Mouse (Mus musculus) heart, postnatal 14 days (tissue): Measurements from ENCODE around the gene BC029722. TPM values are rescaled to one million over a fixed set of nuclear protein-coding genes. Genes with fewer than 3 reads are reported as not detected.

Experiments used
- DNase-seq, 2 experiments: peaks; one replicate each; pipeline ENCODE4 v3.0.0; 2021 to 2022
- intact Hi-C: fragments of 180-260 bp; cut with DNase I; formaldehyde crosslinking; loops from one replicate; pipeline ENCODE4 v1.15.1; 2025
- total RNA-seq, 2 experiments: library from RNA; stranded (reverse); gene quantifications; 2 replicates each; pipeline ENCODE4 v1.2.3; 2021

The BC029722 gene
- total RNA-seq, 2 experiments from 2014 or later, result 19.1 to 19.3 TPM

DNA sequence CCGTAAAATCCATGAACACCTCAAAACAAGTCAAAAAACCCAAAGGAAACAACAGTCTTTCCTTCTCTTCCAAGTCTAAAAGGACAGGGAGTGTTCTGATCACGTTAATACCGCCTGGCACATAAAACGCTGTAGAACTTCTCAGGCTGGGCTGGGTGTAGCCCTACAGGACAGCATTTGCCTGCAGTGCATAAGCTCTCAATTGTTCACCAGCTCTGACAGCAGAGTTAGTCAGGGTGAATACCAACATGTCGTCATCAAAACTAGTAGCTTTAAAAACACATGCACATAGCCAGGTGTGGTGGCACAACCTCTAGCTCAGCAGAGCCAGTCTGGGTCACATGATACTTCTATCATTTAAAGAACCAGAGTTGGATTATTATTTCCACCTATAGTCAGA, 1.6 kb upstream of the BC029722 start:
- no peak for DNase-seq
- intact Hi-C loops, result no loop called here

DNA sequence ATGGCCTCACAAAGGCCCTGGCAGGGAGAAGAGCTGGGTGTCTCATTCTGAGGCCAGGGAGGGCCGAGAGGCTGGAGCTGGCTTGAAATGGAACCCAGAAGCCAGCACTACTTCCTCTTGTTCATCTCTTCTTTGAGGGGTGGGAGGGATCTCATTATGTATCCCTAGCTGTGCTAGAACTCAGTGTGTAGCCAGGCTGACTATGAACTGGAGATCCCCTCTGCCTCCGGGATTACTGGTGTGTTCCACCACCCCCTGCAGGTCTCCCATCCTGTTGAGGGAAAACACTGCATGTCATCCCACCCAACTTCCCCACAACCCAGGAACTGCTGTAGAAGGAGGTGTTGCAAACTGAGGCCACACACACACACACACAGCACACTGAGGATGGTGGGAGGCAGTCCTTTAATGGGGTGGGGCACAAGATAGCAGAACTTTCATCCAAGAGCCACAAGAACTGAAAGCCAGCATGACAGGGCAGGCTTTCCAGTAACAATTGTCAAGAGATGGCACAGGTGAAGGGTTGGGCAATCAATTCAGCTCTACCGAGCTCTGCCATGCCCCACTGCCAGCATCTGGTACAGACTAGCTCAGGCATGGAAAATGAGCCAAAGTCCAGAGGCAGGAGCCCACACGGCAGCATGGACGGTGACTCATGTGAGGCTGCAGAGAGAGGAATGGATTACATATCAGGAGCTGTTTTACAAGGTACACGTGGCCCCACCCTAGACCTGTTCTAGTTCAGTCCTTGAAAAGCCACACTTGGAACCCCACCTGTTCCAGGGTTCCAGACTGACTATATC, 424 bp upstream of the BC029722 start:
- intact Hi-C loops, result no loop called here

DNA sequence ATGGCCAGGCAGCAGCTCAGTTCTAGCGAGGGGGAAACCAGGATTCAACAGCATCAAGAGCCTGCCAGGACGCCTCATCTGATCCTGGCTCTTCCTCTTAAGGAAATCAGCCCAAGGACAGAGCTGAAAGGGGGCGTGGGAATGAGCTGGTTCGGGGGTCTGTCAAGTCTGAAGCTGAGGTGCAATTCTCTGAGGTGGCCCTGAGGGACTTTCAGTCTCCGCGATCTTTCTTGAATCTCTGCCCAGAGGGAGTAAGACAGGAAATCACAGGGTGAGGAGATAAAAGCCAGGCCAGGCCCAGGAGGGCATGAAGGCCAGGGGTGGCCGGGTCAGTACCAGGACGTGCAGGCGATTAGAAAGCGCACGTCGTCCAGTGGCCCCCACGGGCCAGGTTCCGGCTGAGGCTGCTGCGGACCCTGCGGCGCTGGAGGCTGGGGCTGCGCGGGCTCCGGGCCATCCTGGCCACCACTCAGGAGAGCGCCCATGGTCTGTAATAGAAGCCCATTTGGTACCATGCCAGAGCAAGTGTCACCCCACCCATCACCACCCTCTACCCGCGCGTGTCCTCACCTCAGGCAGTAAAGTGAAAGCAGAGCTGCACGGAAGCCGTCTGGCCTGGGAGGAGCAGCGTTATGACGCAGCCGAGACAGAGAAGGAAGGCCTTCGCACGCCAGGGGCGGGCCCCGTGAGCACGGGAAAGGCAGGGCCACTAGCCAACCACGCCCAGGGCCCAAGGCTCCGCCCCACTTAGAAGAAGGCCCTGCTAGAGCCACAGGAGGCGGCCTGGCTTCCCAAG, 432 bp downstream of the BC029722 start:
- intact Hi-C loops, result no loop called here
- peak; percentile 94 to 97 for DNase-seq

More for the DNA sequence above, 424 bp upstream of the BC029722 start:
- no peak for DNase-seq

DNA sequence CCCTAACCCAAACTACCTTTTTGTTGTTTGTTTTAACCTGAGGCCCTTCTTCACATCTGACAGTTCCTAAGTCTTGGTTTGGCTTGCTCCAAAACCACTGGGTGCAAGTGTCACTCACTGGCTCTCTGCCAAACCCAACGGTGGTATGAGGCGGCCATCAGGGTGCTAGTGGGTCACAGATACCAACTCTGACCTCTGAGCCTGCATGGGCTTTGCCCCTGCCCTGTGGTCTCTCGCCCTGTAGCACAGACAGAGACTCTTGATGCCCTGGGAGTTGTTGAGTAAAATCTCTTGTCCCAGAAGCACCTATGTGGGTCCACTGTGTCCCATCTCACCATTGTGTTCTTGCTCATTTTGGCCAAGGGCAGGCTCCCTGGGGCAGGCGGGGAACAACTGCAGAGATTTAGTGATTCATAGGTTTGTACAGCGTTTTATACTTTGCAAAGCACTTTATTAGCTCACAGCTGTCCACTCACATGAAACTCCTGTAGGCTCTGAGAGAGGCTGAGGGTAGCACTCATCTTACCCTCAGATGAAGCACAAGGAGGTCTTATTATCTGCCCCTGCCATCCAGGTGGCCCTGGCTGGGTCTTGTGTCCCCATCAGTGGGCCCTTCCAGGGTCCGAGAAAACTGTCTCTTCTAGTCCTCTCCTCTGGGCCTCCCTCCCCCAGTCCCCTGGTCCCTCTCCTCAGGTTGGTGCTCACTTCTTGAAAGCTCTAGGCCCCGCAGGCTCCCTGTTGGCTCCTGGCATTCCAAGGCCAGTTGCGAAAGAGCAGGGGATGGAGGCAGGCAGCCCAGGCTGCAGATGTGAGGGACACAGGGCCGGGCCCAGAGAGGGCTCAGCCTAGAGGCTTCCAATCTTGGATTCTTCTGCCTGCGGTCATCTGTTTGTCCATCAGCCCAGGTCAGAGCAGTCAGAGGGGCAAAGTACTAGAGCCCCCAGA, 1.7 kb downstream of the BC029722 start:
- DNase-seq, result peak; percentile 29 to 40
- intact Hi-C loops, result no loop called here

DNA sequence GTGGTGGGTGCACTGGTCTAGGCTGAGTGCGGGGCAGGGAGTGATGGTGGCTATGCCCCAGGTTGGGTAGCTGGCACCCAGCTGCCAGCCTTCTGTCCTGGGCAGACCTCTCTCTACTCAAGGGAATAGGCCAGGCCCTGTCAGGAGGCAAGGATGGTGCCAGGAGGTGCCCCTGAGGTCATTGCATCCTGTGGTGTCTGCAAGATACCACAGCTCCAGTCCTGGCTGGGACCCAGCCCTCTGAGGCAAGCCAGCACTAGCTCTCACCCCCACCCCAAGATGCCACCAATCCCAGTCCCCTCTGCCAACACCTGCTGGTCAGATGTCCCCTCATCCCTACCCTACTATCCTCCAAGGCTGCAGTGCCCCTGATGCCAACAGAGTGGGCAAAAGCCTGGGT, 3.0 kb downstream of the BC029722 start:
- intact Hi-C loops, result no loop called here
- no peak for DNase-seq

DNA sequence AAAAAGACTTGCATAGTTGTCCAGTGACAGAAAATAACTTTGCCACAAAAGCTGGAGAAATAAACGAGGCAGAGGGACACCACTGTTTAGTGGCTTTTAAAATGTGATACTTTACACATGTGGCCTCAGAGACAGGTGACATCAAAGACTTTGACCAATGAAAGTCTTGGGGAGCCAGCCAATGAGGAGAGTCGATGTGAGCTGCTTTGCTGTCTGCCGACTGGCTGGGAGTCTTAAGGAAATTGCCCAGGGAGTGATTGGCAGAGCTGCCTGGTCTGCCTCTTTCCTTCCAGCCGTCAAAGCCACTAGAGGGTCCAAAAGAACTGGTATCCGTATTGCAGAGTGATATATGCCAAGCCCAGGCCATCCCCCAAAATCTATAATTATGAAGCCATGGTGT, 4.4 kb downstream of the BC029722 start:
- intact Hi-C loops, result loop anchor here (5.0 kb wide), 1 partner anchor 118 kb away; no protein-coding TSS in a partner anchor

DNA sequence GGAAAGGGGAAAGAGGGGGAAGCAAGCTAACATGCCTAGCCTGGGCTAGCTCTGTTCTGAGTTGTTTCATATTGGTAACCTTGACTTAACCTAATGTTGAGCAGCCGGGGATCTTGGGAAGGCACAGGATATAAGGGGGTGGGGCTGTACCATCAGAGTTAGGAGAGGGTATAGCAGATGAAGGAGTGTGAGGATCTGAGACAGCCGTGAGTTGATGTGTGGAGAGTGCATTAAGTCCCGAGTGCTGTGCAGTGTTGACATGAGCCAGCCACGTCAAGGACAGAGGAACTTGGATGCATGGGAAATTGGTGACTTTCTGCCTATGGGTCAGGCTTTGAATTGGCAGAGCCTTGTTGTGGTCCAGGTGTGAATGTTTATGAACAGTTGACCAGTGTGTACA, 6.6 kb downstream of the BC029722 start:
- intact Hi-C loops, result loop anchor here (5.0 kb wide), 1 partner anchor 115 kb away; no protein-coding TSS in a partner anchor
- DNase-seq, result no peak

More for the DNA sequence above, 4.4 kb downstream of the BC029722 start:
- DNase-seq, result no peak

DNA sequence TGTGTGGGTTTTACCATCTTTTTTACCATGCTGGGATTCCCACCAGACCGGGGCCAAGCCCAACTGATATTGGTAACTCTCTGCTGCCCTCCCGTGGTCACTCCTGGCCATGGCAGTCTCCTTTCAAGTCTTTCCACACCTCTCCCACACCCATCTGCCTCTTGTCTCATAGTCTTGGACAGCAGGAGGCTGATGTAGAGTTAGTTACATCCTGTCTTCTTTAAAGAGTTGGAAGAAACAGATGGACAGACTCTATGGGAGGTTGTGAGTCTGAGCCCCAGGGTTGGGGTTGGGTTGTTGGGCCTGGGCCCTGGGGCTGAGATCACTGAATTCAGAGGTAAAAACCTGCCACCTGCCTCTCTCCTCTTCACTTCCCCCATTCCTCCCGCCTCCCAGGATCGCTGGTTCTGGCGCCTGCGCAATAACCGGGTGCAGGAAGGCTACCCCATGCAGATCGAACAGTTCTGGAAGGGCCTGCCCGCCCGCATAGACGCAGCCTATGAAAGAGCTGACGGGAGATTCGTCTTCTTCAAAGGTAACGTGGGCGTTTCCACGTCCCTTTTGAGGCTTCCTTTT, 7.3 kb downstream of the BC029722 start:
- peak; percentile 77 to 80 for DNase-seq
- intact Hi-C loops, result loop anchor here (5.0 kb wide), 1 partner anchor 115 kb away; no protein-coding TSS in a partner anchor

DNA sequence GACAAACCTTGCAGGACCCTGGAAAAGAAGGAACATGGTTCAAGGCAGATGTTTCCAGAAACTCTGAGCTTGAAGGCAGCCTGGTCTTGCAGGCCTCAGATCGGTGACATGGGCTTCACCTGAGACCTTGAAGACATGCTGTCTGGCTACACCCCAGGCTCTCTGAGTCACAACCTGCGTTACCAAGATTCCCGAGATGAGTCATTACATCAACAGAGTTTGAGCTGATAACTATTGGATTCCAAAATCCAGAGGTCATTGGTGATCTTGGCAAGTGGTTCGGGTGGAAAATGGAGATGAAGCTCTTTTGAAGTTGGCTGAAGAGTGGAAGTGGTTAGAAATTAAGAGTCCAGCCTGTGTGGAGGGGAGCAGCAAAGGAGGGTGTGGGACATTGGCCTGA, 9.6 kb downstream of the BC029722 start:
- DNase-seq, result no peak
- intact Hi-C loops, result loop anchor here (5.0 kb wide), 1 partner anchor 112 kb away; no protein-coding TSS in a partner anchor

DNA sequence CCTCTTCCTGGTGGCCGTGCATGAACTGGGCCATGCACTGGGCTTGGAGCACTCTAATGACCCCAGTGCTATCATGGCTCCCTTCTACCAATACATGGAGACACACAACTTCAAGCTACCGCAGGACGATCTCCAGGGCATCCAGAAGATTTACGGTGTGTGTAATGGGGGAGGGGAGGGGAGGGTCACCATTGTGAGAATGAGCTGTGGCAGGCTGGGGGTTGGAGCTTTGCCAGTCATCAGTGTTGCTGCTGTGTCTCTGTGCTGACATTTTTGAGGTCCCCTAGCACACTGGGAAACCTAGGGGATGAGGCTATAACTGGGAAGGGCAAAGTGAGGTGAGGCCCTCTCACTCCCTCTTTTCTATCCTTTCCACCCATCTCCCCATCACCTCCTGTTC, 11.8 kb downstream of the BC029722 start:
- intact Hi-C loops, result no loop called here
- no peak for DNase-seq

DNA sequence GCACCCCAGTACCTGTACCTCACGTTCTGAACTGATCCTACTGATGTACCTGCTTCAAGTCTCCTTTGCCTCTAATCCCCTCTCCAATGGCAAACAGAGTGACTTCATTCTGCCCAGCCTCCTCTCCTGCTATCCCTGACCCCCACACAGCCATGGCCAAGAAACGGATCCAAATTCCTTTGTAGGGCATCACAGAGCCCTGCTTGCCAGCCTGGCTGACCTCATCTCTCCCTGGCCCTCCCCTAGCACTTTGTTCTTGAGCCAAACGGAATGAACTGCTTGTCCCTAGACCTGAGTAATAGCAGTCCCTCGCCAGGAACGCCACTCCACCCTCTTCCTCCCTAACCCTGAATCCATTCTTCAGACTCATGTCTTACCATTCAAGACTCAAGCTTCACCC, 12.7 kb downstream of the BC029722 start:
- DNase-seq, result peak; percentile 28 to 51
- intact Hi-C loops, result no loop called here

DNA sequence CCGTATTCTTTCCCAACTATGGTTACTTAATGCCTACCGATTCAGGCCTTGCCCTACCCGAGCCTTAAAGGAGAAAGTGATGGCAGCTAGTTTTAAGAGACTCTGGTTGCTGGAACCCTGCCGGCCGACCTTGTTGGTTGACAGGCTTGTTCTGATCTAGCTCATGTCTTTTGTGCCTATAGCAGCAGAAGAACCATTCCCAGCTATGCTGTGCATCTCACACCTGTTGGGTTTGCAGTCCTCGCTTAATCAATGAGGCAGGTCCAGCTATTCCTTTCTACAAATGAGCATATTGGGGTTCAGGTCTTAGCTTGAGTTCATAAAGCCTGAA, 13.3 kb downstream of the BC029722 start:
- intact Hi-C loops, result no loop called here

DNA sequence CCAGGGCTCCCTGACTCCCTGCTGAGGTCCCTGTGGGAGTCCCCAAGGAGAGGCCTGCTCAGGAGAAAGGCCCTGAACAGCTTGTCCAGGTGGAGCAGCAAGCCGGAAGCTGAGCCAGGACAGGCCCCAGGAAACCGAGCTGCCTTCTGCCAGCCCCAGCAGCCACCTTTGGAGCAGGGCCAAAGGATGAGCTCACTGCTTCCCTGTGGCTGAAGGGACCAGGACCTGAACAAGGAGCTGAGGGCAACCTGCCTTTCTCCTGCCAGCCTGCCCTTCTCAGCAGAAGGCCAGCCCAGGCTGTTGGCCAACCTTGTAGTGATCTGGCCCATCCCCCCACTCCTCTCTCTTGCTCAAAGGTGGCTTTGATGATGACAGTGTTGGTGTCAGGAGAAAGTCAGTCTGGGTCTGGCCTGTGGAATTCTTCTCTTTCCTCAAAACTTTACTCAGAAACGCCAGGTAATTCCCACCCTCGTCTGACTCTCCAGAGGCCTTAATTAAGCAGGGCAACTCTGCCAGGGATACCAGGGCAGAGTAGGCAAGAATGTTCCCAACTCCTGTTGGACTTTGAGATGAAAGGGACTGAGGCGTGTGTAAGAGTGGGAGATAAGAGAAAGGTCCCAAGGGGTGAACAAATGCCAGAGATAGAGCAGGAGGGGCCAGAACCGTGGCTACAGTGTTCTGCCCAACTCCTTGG, 13.8 kb downstream of the BC029722 start:
- intact Hi-C loops, result no loop called here
- DNase-seq, result peak; percentile 34 to 56

More for the DNA sequence above, 13.3 kb downstream of the BC029722 start:
- DNase-seq, result no peak

DNA sequence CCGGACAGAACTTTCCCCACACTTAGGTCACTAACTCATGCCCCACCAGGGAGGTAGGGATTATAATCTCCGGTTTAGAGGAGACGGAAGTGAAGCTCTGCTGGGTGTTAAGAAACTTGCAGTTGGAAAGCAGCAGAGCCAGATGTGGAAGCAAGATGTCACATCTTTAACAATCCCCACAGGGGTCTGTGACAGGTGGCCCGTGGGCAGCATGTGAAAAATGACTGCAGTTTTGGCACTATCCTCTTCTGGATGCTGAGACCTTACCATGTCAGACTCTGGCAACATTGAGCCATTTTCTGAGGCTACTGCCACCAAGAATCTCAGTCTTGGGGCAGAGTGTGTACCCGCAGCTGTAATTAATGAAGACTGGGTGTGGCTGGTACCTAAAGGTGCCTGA, 15.2 kb downstream of the BC029722 start:
- intact Hi-C loops, result no loop called here
- DNase-seq, result no peak

DNA sequence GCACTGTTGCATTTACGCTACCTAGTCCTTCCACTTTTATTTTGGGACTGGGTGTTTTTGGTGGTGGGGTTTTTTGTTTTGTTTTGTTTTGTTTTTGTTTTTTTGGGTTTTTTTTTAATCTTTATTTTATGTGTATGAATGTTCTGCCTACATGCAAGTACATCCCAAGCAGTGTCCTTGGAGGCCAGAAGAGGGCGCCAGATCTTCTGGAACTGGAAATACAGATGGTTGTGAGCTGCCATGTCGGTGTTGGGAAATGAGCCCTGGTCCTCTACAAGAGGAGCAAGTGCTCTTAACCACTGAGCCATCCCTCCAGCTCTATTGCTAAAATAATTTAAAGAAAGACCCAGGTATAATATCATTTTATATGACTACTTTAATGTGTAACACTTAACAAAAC, 16.5 kb downstream of the BC029722 start:
- no peak for DNase-seq
- intact Hi-C loops, result no loop called here

DNA sequence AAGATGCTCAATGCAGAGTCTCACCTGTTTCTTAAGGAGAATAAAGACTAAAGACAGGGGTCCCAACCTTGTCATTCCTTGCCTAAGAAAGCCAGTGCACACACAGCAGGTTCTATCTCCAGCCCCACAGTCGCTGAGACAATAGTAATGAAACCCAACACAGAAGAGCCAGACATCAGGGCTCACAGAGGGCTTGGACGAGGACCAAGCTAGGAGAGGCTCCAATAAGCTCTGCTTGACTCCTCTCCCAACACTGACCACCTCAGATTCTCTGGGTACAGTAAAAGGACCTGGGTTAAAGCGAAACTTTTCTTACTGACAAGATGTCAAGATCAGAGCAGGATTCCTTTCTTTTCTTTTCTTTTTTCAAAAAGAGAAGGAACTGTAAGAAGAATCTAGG, 20.6 kb downstream of the BC029722 start:
- no peak for DNase-seq
- intact Hi-C loops, result no loop called here

DNA sequence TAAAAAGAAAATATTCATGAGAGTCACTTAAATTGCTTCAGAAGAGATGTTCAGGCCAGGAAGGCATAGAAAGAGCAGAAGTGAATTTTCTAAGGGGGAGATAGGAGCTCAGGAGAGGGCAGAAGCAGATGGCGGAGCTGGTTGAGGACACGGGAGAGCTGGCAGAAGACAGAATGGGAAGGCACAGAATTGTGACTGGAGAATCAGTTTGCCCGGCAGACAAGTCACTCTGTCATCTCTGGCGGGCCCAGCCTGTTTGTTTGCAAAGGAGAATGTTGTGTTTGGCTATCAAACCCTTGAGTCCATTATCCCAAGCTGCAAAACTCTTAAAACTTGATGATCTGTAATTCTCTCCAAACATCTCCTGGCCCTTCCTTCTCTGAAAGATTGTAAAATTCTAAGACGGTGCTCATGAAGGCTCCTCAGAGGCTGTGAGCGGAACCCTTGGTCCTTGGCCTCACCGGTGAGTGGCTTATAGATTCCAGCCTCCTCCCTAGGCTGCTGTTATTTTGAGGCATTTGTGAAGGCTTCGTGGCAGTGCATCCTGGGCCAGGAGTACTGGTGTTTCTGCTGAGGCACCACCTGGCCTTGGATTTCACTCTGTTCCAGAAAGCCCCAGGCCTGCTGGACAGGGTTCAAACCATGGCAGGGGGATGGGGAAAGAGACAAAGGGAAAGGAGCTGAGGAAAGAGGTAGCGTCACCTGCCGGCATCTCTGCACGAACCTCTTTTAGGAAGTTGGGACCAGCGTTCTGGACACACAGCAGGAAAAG, 24.4 kb downstream of the BC029722 start:
- intact Hi-C loops, result no loop called here
- DNase-seq, result no peak

DNA sequence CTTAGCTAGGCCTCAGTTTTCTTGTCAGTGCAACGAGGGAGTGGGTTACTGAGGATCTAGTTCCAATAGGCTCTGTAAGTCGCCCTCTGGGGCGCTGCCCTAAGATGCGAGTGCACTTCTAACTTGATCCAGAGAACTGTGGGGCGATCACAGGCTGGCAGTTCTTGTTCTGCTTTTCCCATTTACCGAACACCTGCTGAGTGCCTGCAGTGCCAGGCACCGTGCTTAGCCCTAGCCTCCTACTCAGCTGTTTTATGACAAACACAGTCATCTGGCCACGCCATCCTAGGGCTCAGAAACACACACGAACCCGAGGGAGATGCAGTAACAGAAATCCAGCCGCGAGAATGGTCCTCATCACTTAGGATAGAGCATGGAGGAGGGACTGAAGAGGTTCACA, 26.3 kb downstream of the BC029722 start:
- intact Hi-C loops, result no loop called here
- DNase-seq, result no peak
